Mouse (Mus musculus) kidney, embryonic 14.5 days (tissue): ENCODE data around the gene Cyp2d26. TPM values are rescaled to one million over a fixed set of nuclear protein-coding genes. Genes with fewer than 3 reads are reported as not detected.

Experiments used
- ATAC-seq: fragments of 200-750 bp; cut with Nextera tagmentation; 2 replicates; pipeline ENCODE4 v1.8.0; 2017; ENCODE audit warnings: moderate number of reproducible peaks, mild to moderate bottlenecking, moderate TSS enrichment, moderate library complexity; ENCODE audit not compliant: low FRiP score, low TSS enrichment
- H3K27ac ChIP-seq: fragments of 300-500 bp; sonication (generic); 2 replicates; pipeline ENCODE4 v1.5.1; 2014; ENCODE audit warnings: low read depth, mild to moderate bottlenecking, low read length, moderate library complexity, mixed read lengths
- H3K27me3 ChIP-seq: fragments of 300-500 bp; sonication (generic); 2 replicates; pipeline ENCODE4 v1.6.1; 2014; ENCODE audit warnings: mild to moderate bottlenecking, low read length; ENCODE audit not compliant: control insufficient read depth, insufficient read depth
- H3K36me3 ChIP-seq: fragments of 300-500 bp; sonication (generic); 2 replicates; pipeline ENCODE4 v1.6.1; 2014; ENCODE audit warnings: low read length, mixed read lengths; ENCODE audit not compliant: control insufficient read depth, insufficient read depth
- H3K4me1 ChIP-seq: fragments of 300-500 bp; sonication (generic); 2 replicates; pipeline ENCODE4 v1.6.1; 2014; ENCODE audit warnings: low read length, mixed read lengths; ENCODE audit not compliant: control insufficient read depth, insufficient read depth
- H3K4me2 ChIP-seq: fragments of 300-500 bp; sonication (generic); replicated peaks from 2 replicates; pipeline ENCODE4 v1.6.1; 2014; ENCODE audit warnings: low read depth, mild to moderate bottlenecking, low read length
- H3K4me3 ChIP-seq: fragments of 300-500 bp; sonication (generic); 2 replicates; pipeline ENCODE4 v1.5.1; 2014; ENCODE audit warnings: mild to moderate bottlenecking, low read length
- H3K9ac ChIP-seq: fragments of 300-500 bp; sonication (generic); 2 replicates; pipeline ENCODE4 v1.6.1; 2014; ENCODE audit warnings: low read depth, mild to moderate bottlenecking, low read length, moderate library complexity
- H3K9me3 ChIP-seq: fragments of 300-500 bp; sonication (generic); 2 replicates; pipeline ENCODE4 v1.6.1; 2016; ENCODE audit warnings: low read length; ENCODE audit not compliant: control insufficient read depth
- WGBS: fragments of 180-500 bp; shearing (Covaris S2); extraction: QIAGEN DNeasy Blood & Tissue Kit; methylation state at CpG from one replicate; pipeline ENCODE4 v1.1.7; 2014; 5-methylcytosine and 5-hydroxymethylcytosine counted together
- polyA plus RNA-seq: library from polyadenylated mRNA; unstranded; fragments of >200 nt; fragmentation: Nextera tagmentation; extraction: Ambion mirVana; gene quantifications from 2 replicates; pipeline ENCODE4 v1.2.1, GENCODE M21; 2014

Cyp2d26 gene
- polyA plus RNA-seq, result 1.9 and 4.7 TPM in 2 replicates

- no peaks in the 10 kb centered on the region for H3K36me3 ChIP-seq
- 79% methylated on average over 5 of the region's 5 CpGs for WGBS
- no peak within 1 kb of the TSS for H3K27ac ChIP-seq
- H3K4me1 ChIP-seq, result no peaks in the 10 kb centered on the region
- ATAC-seq, result no peak
- no peaks in the 10 kb centered on the region for H3K27me3 ChIP-seq
- no peak within 1 kb of the TSS for H3K4me2 ChIP-seq
- no peak within 1 kb of the TSS for H3K9ac ChIP-seq
- H3K9me3 ChIP-seq, result no peaks in the 10 kb centered on the region
- H3K4me3 ChIP-seq, result no peak within 1 kb of the TSS
Observed at GRCm38 (mm10) chr15:82794277-82794676, at the start of gene Cyp2d26. TSS of gene Cyp2d26 (minus strand) at chr15:82794294.

GRCm38 (mm10) chr15:82839146-82839545 is 45.1 kb upstream of the Cyp2d26 start:
- Histone ChIP-seq H3K27me3 (no peaks in the 10 kb centered on the region), H3K36me3 (peaks cover 9% of the 10 kb centered on the region; the same call in 1 of the 2 replicates), H3K9me3 (no peaks in the 10 kb centered on the region), H3K9ac (no peak overlapping the region), H3K27ac (no peak overlapping the region), H3K4me3 (no peak overlapping the region), H3K4me1 (no peaks in the 10 kb centered on the region), H3K4me2 (no peak overlapping the region)
- no peak for ATAC-seq
- WGBS, result 89% methylated on average over 3 of the region's 3 CpGs

- H3K36me3 ChIP-seq, result peaks cover 7% of the 10 kb centered on the region
- H3K4me3 ChIP-seq, result no peak overlapping the region
- H3K27me3 ChIP-seq, result no peaks in the 10 kb centered on the region
- WGBS, result 86% methylated on average over 6 of the region's 6 CpGs
- no peak overlapping the region for H3K4me2 ChIP-seq
- H3K27ac ChIP-seq, result no peak overlapping the region
- H3K4me1 ChIP-seq, result no peaks in the 10 kb centered on the region
- ATAC-seq, result no peak
- H3K9me3 ChIP-seq, result no peaks in the 10 kb centered on the region
- no peak overlapping the region for H3K9ac ChIP-seq
Observed at GRCm38 (mm10) chr15:82829917-82830316, 35.8 kb upstream of the Cyp2d26 start.

- Histone ChIP-seq H3K9ac (no peak overlapping the region), H3K4me1 (no peaks in the 10 kb centered on the region), H3K4me3 (no peak overlapping the region), H3K36me3 (peaks cover 8% of the 10 kb centered on the region), H3K4me2 (no peak overlapping the region), H3K9me3 (no peaks in the 10 kb centered on the region), H3K27ac (no peak overlapping the region), H3K27me3 (no peaks in the 10 kb centered on the region)
- no peak for ATAC-seq
Observed at GRCm38 (mm10) chr15:82825866-82826265, 31.8 kb upstream of the Cyp2d26 start.

GRCm38 (mm10) chr15:82822347-82822746 is 28.3 kb upstream of the Cyp2d26 start:
- Histone ChIP-seq H3K4me1 (no peaks in the 10 kb centered on the region), H3K27ac (no peak overlapping the region), H3K27me3 (no peaks in the 10 kb centered on the region), H3K36me3 (peaks cover 13% of the 10 kb centered on the region), H3K4me3 (no peak overlapping the region), H3K9me3 (no peaks in the 10 kb centered on the region), H3K4me2 (no peak overlapping the region), H3K9ac (no peak overlapping the region)
- no peak for ATAC-seq
- 62% methylated on average over 3 of the region's 4 CpGs for WGBS

- Histone ChIP-seq H3K4me1 (no peaks in the 10 kb centered on the region), H3K27ac (no peak overlapping the region), H3K9ac (no peak overlapping the region), H3K9me3 (no peaks in the 10 kb centered on the region), H3K4me3 (no peak overlapping the region), H3K36me3 (peaks cover 13% of the 10 kb centered on the region), H3K27me3 (no peaks in the 10 kb centered on the region), H3K4me2 (no peak overlapping the region)
- 100% methylated on average over 1 of the region's 1 CpGs for WGBS
- no peak for ATAC-seq
Observed at GRCm38 (mm10) chr15:82821657-82822056, 27.6 kb upstream of the Cyp2d26 start.

GRCm38 (mm10) chr15:82815296-82815695 is 21.2 kb upstream of the Cyp2d26 start:
- H3K9me3 ChIP-seq, result no peaks in the 10 kb centered on the region
- no peak overlapping the region for H3K9ac ChIP-seq
- no peak overlapping the region for H3K4me3 ChIP-seq
- no peak overlapping the region for H3K4me2 ChIP-seq
- no peak for ATAC-seq
- H3K36me3 ChIP-seq, result peaks cover 14% of the 10 kb centered on the region; the same call in 1 of the 2 replicates
- no peaks in the 10 kb centered on the region for H3K4me1 ChIP-seq
- no peaks in the 10 kb centered on the region for H3K27me3 ChIP-seq
- no peak overlapping the region for H3K27ac ChIP-seq
- WGBS, result 86% methylated on average over 4 of the region's 4 CpGs

GRCm38 (mm10) chr15:82814806-82815205 is 20.7 kb upstream of the Cyp2d26 start:
- Histone ChIP-seq H3K9me3 (no peaks in the 10 kb centered on the region), H3K4me1 (no peaks in the 10 kb centered on the region), H3K4me3 (no peak overlapping the region), H3K27me3 (no peaks in the 10 kb centered on the region), H3K4me2 (no peak overlapping the region), H3K27ac (no peak overlapping the region), H3K36me3 (peaks cover 19% of the 10 kb centered on the region; the same call in 1 of the 2 replicates), H3K9ac (no peak overlapping the region)
- ATAC-seq, result no peak
- WGBS, result 59% methylated on average over 4 of the region's 4 CpGs

- no peaks in the 10 kb centered on the region for H3K27me3 ChIP-seq
- no peak overlapping the region for H3K4me2 ChIP-seq
- 86% methylated on average over 7 of the region's 7 CpGs for WGBS
- no peak for ATAC-seq
- H3K27ac ChIP-seq, result no peak overlapping the region
- no peaks in the 10 kb centered on the region for H3K4me1 ChIP-seq
- H3K4me3 ChIP-seq, result no peak overlapping the region
- H3K9me3 ChIP-seq, result no peaks in the 10 kb centered on the region
- peaks cover 22% of the 10 kb centered on the region; the same call in 1 of the 2 replicates for H3K36me3 ChIP-seq
- H3K9ac ChIP-seq, result no peak overlapping the region
Observed at GRCm38 (mm10) chr15:82814321-82814720, 20.2 kb upstream of the Cyp2d26 start.
